Mouse (Mus musculus) midbrain, embryonic 12.5 days (tissue): ENCODE measurements around the gene Sgms1. TPM values are rescaled to one million over a fixed set of nuclear protein-coding genes. Genes with fewer than 3 reads are reported as not detected.

Experiments
- ATAC-seq: fragments of 200-750 bp; cut with Nextera tagmentation; 2 replicates; pipeline ENCODE4 v1.8.0; 2017; ENCODE audit warnings: low read depth, moderate TSS enrichment, moderate library complexity; ENCODE audit not compliant: low FRiP score
- H3K27ac ChIP-seq: fragments of 300-500 bp; sonication (generic); replicated peaks from 2 replicates; pipeline ENCODE4 v1.5.1; 2016; ENCODE audit warnings: mild to moderate bottlenecking
- H3K27me3 ChIP-seq: fragments of 300-500 bp; sonication (generic); 2 replicates; pipeline ENCODE4 v1.6.1; 2016; ENCODE audit warnings: mild to moderate bottlenecking
- H3K36me3 ChIP-seq: fragments of 300-500 bp; sonication (generic); 2 replicates; pipeline ENCODE4 v1.6.1; 2016
- H3K4me1 ChIP-seq: fragments of 300-500 bp; sonication (generic); 2 replicates; pipeline ENCODE4 v1.6.1; 2016
- H3K4me2 ChIP-seq: fragments of 300-500 bp; sonication (generic); replicated peaks from 2 replicates; pipeline ENCODE4 v1.6.1; 2016; ENCODE audit warnings: mild to moderate bottlenecking, moderate library complexity
- H3K4me3 ChIP-seq: fragments of 300-500 bp; sonication (generic); 2 replicates; pipeline ENCODE4 v1.5.1; 2016; ENCODE audit warnings: mild to moderate bottlenecking
- H3K9ac ChIP-seq: fragments of 300-500 bp; sonication (generic); replicated peaks from 2 replicates; pipeline ENCODE4 v1.6.1; 2016; ENCODE audit warnings: mild to moderate bottlenecking, moderate library complexity
- H3K9me3 ChIP-seq: fragments of 300-500 bp; sonication (generic); 2 replicates; pipeline ENCODE4 v1.6.1; 2016; ENCODE audit warnings: mild to moderate bottlenecking
- WGBS: fragments of 180-500 bp; shearing (Covaris S2); methylation state at CpG from one replicate; pipeline ENCODE4 v1.1.7; 2016; 5-methylcytosine and 5-hydroxymethylcytosine counted together
- polyA plus RNA-seq: library from polyadenylated mRNA; unstranded; fragments of >200 nt; fragmentation: Nextera tagmentation; extraction: Ambion mirVana; gene quantifications from 2 replicates; pipeline ENCODE4 v1.2.1, GENCODE M21; 2016

Sgms1 gene
- polyA plus RNA-seq, 1 experiment from 2014 or later, result 15.1 TPM

GRCm38 (mm10) chr19:32281917-32282316 is 107.6 kb downstream of the Sgms1 start:
- no peak overlapping the region for H3K9ac ChIP-seq
- H3K36me3 ChIP-seq, result no peaks in the 10 kb centered on the region
- no peaks in the 10 kb centered on the region for H3K4me1 ChIP-seq
- 79% methylated on average over 4 of the region's 4 CpGs for WGBS
- H3K27me3 ChIP-seq, result no peaks in the 10 kb centered on the region
- H3K9me3 ChIP-seq, result no peaks in the 10 kb centered on the region
- H3K27ac ChIP-seq, result no peak overlapping the region
- no peak overlapping the region for H3K4me3 ChIP-seq
- ATAC-seq, result no peak
- no peak overlapping the region for H3K4me2 ChIP-seq

DNA sequence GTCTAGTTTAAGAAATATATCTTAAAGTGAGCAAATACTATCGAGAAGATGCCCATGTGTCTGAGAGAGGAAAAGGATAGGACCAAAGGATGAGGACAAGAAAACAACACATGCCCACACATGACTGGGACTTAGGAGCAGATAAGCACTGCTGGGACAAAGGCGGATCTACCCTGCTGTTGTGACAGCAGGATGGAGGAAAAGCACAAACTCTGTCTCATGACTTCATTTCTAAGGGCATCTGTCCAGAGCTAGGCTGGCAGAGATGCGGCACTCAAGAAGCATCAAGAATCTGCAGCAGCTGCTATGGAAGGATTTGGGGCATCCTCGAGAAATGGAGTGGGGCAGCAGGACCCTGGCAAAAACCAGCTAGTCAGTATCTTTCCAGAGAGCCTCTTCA is 109.1 kb downstream of the Sgms1 start:
- no peaks in the 10 kb centered on the region for H3K9me3 ChIP-seq
- H3K9ac ChIP-seq, result no peak overlapping the region
- whole genome bisulfite sequencing, result 84% methylated on average over 4 of the region's 4 CpGs
- H3K4me1 ChIP-seq, result no peaks in the 10 kb centered on the region
- no peaks in the 10 kb centered on the region for H3K36me3 ChIP-seq
- H3K27ac ChIP-seq, result no peak overlapping the region
- H3K27me3 ChIP-seq, result no peaks in the 10 kb centered on the region
- H3K4me3 ChIP-seq, result no peak overlapping the region
- no peak for ATAC-seq
- no peak overlapping the region for H3K4me2 ChIP-seq

DNA sequence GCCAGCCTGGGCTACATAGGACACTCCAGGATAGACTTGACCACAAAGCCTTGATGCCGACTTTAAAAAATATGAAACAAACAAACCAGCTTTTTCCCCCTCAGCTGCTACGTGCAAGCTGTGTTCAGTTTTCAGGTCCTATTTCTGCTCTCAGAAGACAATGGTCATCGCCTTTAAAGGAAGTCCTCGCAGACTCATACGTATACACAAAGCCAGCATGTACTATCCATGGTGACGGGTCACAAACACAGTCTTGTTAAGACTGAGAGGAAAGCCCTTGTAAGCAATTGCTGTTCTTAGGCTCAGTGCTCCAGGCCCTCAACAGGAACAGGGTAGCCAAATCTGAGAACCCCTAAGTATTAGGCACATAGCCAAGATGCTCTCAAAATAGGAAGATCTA is 110.1 kb downstream of the Sgms1 start:
- Histone ChIP-seq H3K27me3 (no peaks in the 10 kb centered on the region), H3K4me3 (no peak overlapping the region), H3K4me2 (no peak overlapping the region), H3K36me3 (no peaks in the 10 kb centered on the region), H3K9me3 (no peaks in the 10 kb centered on the region), H3K27ac (no peak overlapping the region), H3K4me1 (no peaks in the 10 kb centered on the region), H3K9ac (no peak overlapping the region)
- 94% methylated on average over 6 of the region's 6 CpGs for WGBS
- no peak for ATAC-seq

GRCm38 (mm10) chr19:32277869-32278268 is 111.6 kb downstream of the Sgms1 start:
- H3K27ac ChIP-seq, result no peak overlapping the region

DNA sequence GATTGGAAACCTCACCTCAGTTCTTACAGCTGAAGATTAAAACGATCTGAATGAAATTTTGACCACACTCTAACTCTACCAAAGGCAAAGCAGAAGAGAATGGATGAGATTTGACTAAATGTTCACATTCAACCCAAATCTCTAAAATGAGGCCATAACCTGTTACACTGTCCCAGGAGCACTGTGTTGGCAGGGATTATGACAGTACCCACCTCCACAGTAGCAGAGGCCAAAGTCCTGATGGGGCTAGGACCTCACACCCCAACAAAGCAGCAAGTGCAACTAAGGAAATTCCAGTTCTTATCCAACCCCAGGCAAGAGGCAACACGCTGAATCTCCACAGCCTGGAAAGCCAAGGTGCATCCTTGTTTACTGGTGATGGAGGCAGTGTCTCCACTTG is 112.2 kb downstream of the Sgms1 start:
- ATAC-seq, result no peak
- H3K4me2 ChIP-seq, result no peak overlapping the region
- 98% methylated on average over 2 of the region's 2 CpGs for WGBS

More at GRCm38 (mm10) chr19:32277869-32278268, 111.6 kb downstream of the Sgms1 start:
- H3K4me2 ChIP-seq, result no peak overlapping the region
- no peaks in the 10 kb centered on the region for H3K27me3 ChIP-seq
- WGBS, result 91% methylated on average over 3 of the region's 3 CpGs
- no peaks in the 10 kb centered on the region; the same call in 1 of the 2 replicates for H3K4me1 ChIP-seq
- no peaks in the 10 kb centered on the region for H3K9me3 ChIP-seq
- H3K4me3 ChIP-seq, result no peak overlapping the region
- H3K9ac ChIP-seq, result no peak overlapping the region
- ATAC-seq, result no peak
- H3K36me3 ChIP-seq, result no peaks in the 10 kb centered on the region

DNA sequence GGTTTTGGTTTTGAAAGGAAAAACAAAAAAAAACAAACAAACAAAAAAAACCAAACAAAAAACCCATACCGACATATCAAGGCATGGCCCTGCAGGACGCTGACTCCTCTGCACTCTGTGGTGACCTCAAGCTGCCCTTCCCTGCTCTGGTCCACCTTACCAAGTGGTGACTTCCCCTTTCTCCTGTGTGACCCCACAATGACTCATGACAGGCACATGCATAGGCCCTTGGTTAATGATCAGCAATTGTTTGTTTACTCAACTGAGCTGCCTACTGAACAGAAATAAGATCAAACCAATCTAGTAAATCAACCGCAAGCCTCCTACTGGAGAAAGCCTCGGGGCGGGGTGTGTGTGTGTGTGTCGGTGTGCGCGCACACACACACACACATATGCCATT is 112.7 kb downstream of the Sgms1 start:
- no peak overlapping the region for H3K27ac ChIP-seq
- H3K27me3 ChIP-seq, result no peaks in the 10 kb centered on the region
- no peak for ATAC-seq
- no peak overlapping the region for H3K9ac ChIP-seq
- 91% methylated on average over 8 of the region's 8 CpGs for WGBS
- no peak overlapping the region for H3K4me3 ChIP-seq
- no peaks in the 10 kb centered on the region for H3K9me3 ChIP-seq
- no peaks in the 10 kb centered on the region; the same call in 1 of the 2 replicates for H3K4me1 ChIP-seq
- H3K36me3 ChIP-seq, result no peaks in the 10 kb centered on the region
- H3K4me2 ChIP-seq, result no peak overlapping the region

More for the DNA sequence above, 112.2 kb downstream of the Sgms1 start:
- H3K4me1 ChIP-seq, result no peaks in the 10 kb centered on the region; the same call in 1 of the 2 replicates
- H3K27me3 ChIP-seq, result no peaks in the 10 kb centered on the region
- H3K27ac ChIP-seq, result no peak overlapping the region
- no peak overlapping the region for H3K4me3 ChIP-seq
- no peaks in the 10 kb centered on the region for H3K36me3 ChIP-seq
- no peaks in the 10 kb centered on the region for H3K9me3 ChIP-seq
- H3K9ac ChIP-seq, result no peak overlapping the region

DNA sequence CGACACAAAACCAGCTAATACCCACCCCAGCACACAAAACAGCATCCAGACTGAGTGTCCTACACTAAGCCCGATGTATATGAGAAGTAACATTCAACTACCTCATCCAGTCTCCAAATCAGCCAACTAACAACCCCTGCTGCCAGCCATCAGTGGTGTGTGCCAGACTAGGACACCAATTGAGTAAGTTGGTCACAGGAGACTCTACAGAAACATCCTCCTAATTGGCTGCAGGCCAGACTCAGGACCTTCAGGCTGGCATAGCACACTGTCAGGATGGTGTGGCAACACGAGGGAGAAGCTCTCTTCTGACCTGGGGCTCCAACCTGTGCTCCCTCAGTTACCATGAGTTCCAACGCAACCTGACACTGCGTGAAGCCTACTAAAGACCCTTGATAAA is 113.3 kb downstream of the Sgms1 start:
- H3K4me2 ChIP-seq, result no peak overlapping the region
- no peaks in the 10 kb centered on the region for H3K9me3 ChIP-seq
- no peaks in the 10 kb centered on the region for H3K27me3 ChIP-seq
- H3K4me3 ChIP-seq, result no peak overlapping the region
- 91% methylated on average over 5 of the region's 5 CpGs for WGBS
- H3K9ac ChIP-seq, result no peak overlapping the region
- no peaks in the 10 kb centered on the region for H3K36me3 ChIP-seq
- H3K27ac ChIP-seq, result no peak overlapping the region
- H3K4me1 ChIP-seq, result no peaks in the 10 kb centered on the region; the same call in 1 of the 2 replicates
- no peak for ATAC-seq

DNA sequence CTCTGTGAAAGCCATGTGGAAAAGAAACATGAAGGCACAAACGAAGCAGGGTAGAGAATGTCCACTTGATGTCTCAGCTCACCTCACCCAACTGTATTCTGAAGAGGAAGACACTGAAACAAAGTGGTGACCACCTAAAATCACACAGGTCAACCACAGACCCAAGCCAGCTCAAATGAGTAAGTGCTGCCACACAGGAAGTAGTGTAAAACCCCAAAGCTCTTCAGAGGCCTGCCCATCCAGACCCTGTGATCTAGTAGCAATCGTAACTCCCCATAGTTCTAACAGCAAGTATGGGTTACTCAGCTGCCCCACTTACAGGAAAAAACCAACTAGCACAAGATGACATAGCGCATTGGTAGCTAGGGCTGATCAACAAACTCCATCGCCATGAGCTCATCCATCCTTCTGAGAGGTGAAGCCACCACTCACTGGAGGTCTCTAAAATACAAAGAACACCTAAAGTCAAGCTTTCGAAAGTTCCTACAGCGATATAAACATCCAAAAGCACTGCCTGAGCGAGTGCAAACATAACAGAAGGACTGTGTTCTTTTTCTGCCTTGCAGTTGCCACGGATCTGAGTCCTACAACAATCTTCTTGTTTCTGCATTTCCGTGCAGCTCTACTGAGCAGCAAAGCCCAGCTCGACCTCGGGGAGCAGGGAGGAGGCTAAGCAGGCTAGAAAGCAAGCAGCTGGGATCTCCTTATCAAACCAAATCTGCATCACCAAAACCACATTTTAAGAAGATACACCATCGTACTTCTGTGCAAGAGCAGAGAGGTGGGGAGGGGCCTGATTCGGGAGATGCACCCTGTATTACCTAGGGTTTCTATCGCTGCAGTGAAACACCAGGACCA is 114.2 kb downstream of the Sgms1 start:
- H3K9me3 ChIP-seq, result no peaks in the 10 kb centered on the region
- no peaks in the 10 kb centered on the region for H3K27me3 ChIP-seq
- WGBS, result 85% methylated on average over 14 of the region's 14 CpGs
- H3K4me3 ChIP-seq, result no peak overlapping the region
- no peak for ATAC-seq
- H3K36me3 ChIP-seq, result no peaks in the 10 kb centered on the region
- H3K9ac ChIP-seq, result no peak overlapping the region
- H3K4me2 ChIP-seq, result no peak overlapping the region
- no peaks in the 10 kb centered on the region; the same call in 1 of the 2 replicates for H3K4me1 ChIP-seq
- no peak overlapping the region for H3K27ac ChIP-seq

DNA sequence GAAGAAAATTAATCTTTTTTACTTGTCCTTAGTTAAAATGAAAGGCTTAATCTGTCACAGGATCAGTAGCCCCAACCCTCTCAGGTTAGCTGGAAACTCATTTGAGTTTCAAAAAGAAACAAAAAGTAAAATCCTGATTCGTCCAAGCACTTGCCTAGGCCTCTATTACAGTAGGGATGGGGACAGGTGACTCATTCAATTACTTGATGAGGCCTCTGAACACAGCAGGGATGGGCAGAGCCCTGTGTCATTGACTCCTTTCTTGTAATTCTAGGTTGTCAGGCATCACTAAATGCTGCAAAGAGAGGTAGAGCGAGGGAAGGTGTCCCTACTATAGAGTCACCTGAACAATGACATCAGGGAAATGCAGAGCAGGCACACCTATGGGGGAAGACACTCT is 115.4 kb downstream of the Sgms1 start:
- Histone ChIP-seq H3K27ac (no peak overlapping the region), H3K4me1 (no peaks in the 10 kb centered on the region; the same call in 1 of the 2 replicates), H3K36me3 (no peaks in the 10 kb centered on the region), H3K27me3 (no peaks in the 10 kb centered on the region), H3K4me3 (no peak overlapping the region), H3K4me2 (no peak overlapping the region), H3K9me3 (no peaks in the 10 kb centered on the region), H3K9ac (no peak overlapping the region)
- 77% methylated on average over 2 of the region's 2 CpGs for WGBS
- no peak for ATAC-seq

GRCm38 (mm10) chr19:32273714-32274113 is 115.8 kb downstream of the Sgms1 start:
- 62% methylated on average over 3 of the region's 3 CpGs for WGBS
- no peak overlapping the region for H3K4me3 ChIP-seq
- H3K36me3 ChIP-seq, result no peaks in the 10 kb centered on the region
- no peak overlapping the region for H3K4me2 ChIP-seq
- ATAC-seq, result no peak
- H3K9ac ChIP-seq, result no peak overlapping the region
- no peak overlapping the region for H3K27ac ChIP-seq
- no peaks in the 10 kb centered on the region for H3K27me3 ChIP-seq
- H3K9me3 ChIP-seq, result no peaks in the 10 kb centered on the region
- no peaks in the 10 kb centered on the region; the same call in 1 of the 2 replicates for H3K4me1 ChIP-seq

GRCm38 (mm10) chr19:32272475-32273260 is 116.8 kb downstream of the Sgms1 start:
- H3K4me1 ChIP-seq, result no peaks in the 10 kb centered on the region; the same call in 1 of the 2 replicates
- H3K36me3 ChIP-seq, result no peaks in the 10 kb centered on the region
- no peaks in the 10 kb centered on the region for H3K27me3 ChIP-seq
- no peak overlapping the region for H3K4me2 ChIP-seq
- ATAC-seq, result no peak
- no peak overlapping the region for H3K27ac ChIP-seq
- 74% methylated on average over 6 of the region's 6 CpGs for WGBS
- no peak overlapping the region for H3K4me3 ChIP-seq
- H3K9me3 ChIP-seq, result no peaks in the 10 kb centered on the region
- H3K9ac ChIP-seq, result no peak overlapping the region
